Mouse (Mus musculus): Measurements from ENCODE around the gene Iqcf1. TPM values are rescaled to one million over a fixed set of nuclear protein-coding genes. Genes with fewer than 3 reads are reported as not detected.

Gene Iqcf1
- polyA plus RNA-seq, 1 experiment from 2014 or later, result not detected

DNA sequence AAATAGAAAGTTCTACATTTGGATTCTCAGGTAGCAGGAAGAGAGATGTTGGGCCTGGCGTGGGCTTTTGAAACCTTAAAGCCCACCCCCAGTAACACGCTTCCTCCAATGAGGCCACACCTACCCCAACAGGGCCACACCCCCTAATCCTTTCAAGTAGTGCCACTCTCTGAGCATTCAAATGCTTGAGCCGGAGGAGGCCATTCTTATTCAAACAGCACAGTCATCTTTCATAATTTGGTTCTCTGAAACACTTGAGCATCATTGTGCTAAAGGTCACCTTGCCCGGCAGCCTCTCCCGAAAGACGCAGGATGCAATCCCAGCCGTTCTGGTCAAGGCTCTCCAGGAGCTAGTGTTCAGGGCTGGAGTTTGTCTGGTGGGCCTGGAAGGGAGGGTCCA, 34.5 kb downstream of the Iqcf1 start:
- H3K27me3 ChIP-seq (replicated peaks; ENCODE audit: control insufficient read depth, insufficient read depth, low read length), result no peaks in the 10 kb centered on the region
- H3K4me2 ChIP-seq (replicated peaks; ENCODE audit: low read depth), result no peak overlapping the region
- no peak overlapping the region for H3K27ac ChIP-seq (ENCODE audit: low read depth, low read length)
- 90% methylated on average over 7 of the region's 7 CpGs for WGBS
- no peaks in the 10 kb centered on the region for H3K4me1 ChIP-seq (replicated peaks; ENCODE audit: control insufficient read depth, insufficient read depth, low read length)
- ATAC-seq, result no peak
- no peaks in the 10 kb centered on the region for H3K9me3 ChIP-seq (ENCODE audit: control insufficient read depth)
- no peaks in the 10 kb centered on the region for H3K36me3 ChIP-seq (ENCODE audit: control insufficient read depth, insufficient read depth)
- H3K9ac ChIP-seq (ENCODE audit: low read depth, low read length), result no peak overlapping the region
- no peak for TF ChIP-seq CTCF (IDR thresholded peaks at IDR 0.05; ENCODE audit: low read depth)
- no peak overlapping the region for H3K4me3 ChIP-seq (ENCODE audit: low read depth, low read length)

DNA sequence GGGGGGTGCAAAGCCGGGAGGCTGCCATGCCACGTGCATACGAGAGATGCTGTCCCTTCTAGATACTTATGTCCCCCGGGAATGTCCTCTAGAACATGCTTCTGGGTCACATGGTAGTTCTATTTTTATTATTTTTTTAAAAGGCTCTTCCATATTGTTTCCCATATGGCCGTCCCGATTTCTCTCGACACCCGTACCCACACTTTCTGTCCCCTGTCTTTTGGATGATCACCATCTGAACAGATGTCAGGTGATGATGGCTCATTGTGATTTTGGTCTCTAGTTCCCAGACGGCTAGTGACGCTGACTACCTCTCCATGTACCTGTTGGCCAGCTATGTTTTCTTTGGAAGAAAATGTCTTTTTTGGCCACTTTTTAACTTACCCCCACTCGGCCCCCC, 35.2 kb downstream of the Iqcf1 start:
- Histone ChIP-seq H3K36me3 (ENCODE audit: control insufficient read depth, insufficient read depth) (no peaks in the 10 kb centered on the region), H3K9me3 (ENCODE audit: control insufficient read depth) (no peaks in the 10 kb centered on the region), H3K4me1 (replicated peaks; ENCODE audit: control insufficient read depth, insufficient read depth, low read length) (no peaks in the 10 kb centered on the region), H3K4me3 (ENCODE audit: low read depth, low read length) (no peak overlapping the region), H3K27me3 (replicated peaks; ENCODE audit: control insufficient read depth, insufficient read depth, low read length) (no peaks in the 10 kb centered on the region), H3K9ac (ENCODE audit: low read depth, low read length) (no peak overlapping the region), H3K27ac (ENCODE audit: low read depth, low read length) (no peak overlapping the region), H3K4me2 (replicated peaks; ENCODE audit: low read depth) (no peak overlapping the region)
- ATAC-seq, result no peak
- TF ChIP-seq CTCF (IDR thresholded peaks at IDR 0.05; ENCODE audit: low read depth), result no peak
- 89% methylated on average over 11 of the region's 11 CpGs for WGBS

Other genes with a start within 250 kb of the Iqcf1 start
- 11.5 and 12.3 TPM in 2 replicates for gene Poc1a, start 218.9 kb upstream of the Iqcf1 start, polyA plus RNA-seq (2015; fragmentation: Nextera tagmentation; extraction: Ambion mirVana)
- 4.6 TPM in 2 replicates for gene Dusp7, start 131.3 kb upstream of the Iqcf1 start, polyA plus RNA-seq (2015; fragmentation: Nextera tagmentation; extraction: Ambion mirVana)
- 539 and 575 TPM in 2 replicates for gene Rpl29, start 70.5 kb upstream of the Iqcf1 start, polyA plus RNA-seq (2015; fragmentation: Nextera tagmentation; extraction: Ambion mirVana)
- 42.2 and 43.2 TPM in 2 replicates for gene Acy1, start 61.6 kb upstream of the Iqcf1 start, polyA plus RNA-seq (2015; fragmentation: Nextera tagmentation; extraction: Ambion mirVana)
- gene Abhd14b, start 52.5 kb upstream of the Iqcf1 start, polyA plus RNA-seq (2015; fragmentation: Nextera tagmentation; extraction: Ambion mirVana), result 35.9 and 38.1 TPM in 2 replicates
- 20.8 and 21.0 TPM in 2 replicates for gene Abhd14a, start 52.3 kb upstream of the Iqcf1 start, polyA plus RNA-seq (2015; fragmentation: Nextera tagmentation; extraction: Ambion mirVana)
- 13.8 and 15.7 TPM in 2 replicates for gene Pcbp4, start 46.7 kb upstream of the Iqcf1 start, polyA plus RNA-seq (2015; fragmentation: Nextera tagmentation; extraction: Ambion mirVana)
- 0.17 and 0.26 TPM in 2 replicates for gene Gpr62, start 34.0 kb upstream of the Iqcf1 start, polyA plus RNA-seq (2015; fragmentation: Nextera tagmentation; extraction: Ambion mirVana)
- gene Rrp9, start 24.0 kb upstream of the Iqcf1 start, polyA plus RNA-seq (2015; fragmentation: Nextera tagmentation; extraction: Ambion mirVana), result 17.7 and 19.4 TPM in 2 replicates
- 2.5 and 3.8 TPM in 2 replicates for gene Parp3, start 23.0 kb upstream of the Iqcf1 start, polyA plus RNA-seq (2015; fragmentation: Nextera tagmentation; extraction: Ambion mirVana)
- gene Iqcf5, start 14.6 kb downstream of the Iqcf1 start, polyA plus RNA-seq (2015; fragmentation: Nextera tagmentation; extraction: Ambion mirVana), result not detected in 2 replicates
- not detected in 2 replicates for gene Iqcf3, start 61.7 kb downstream of the Iqcf1 start, polyA plus RNA-seq (2015; fragmentation: Nextera tagmentation; extraction: Ambion mirVana)
- gene Iqcf4, start 71.0 kb downstream of the Iqcf1 start, polyA plus RNA-seq (2015; fragmentation: Nextera tagmentation; extraction: Ambion mirVana), result not detected in 2 replicates
- not detected in 2 replicates for gene Iqcf6, start 126.6 kb downstream of the Iqcf1 start, polyA plus RNA-seq (2015; fragmentation: Nextera tagmentation; extraction: Ambion mirVana)
- gene Grm2, start 156.1 kb downstream of the Iqcf1 start, polyA plus RNA-seq (2015; fragmentation: Nextera tagmentation; extraction: Ambion mirVana), result not detected in 2 replicates
- 100 and 109 TPM in 2 replicates for gene Tex264, start 186.0 kb downstream of the Iqcf1 start, polyA plus RNA-seq (2015; fragmentation: Nextera tagmentation; extraction: Ambion mirVana)

Measured in intestine, postnatal 0 days (tissue).